Mouse (Mus musculus) heart, adult 10 weeks (tissue): Measurements from ENCODE around the gene Gdnf. TPM values are rescaled to one million over a fixed set of nuclear protein-coding genes. Genes with fewer than 3 reads are reported as not detected.

Source experiments
- polyA plus RNA-seq: library from polyadenylated mRNA; stranded (reverse); fragments of 350-450 nt; fragmentation: Illumina TruSeq; extraction: RNeasy Lipid Tissue Mini Kit (QIAGEN cat#74804); gene quantifications from one replicate; pipeline ENCODE4 v1.2.3, GENCODE M21; 2014; ENCODE audit warnings: low read depth, low replicate concordance

Gene Gdnf
- polyA plus RNA-seq: not detected

GRCm38 (mm10) chr15:7810556-7811252, at the start of gene Gdnf:
Gene Gdnf, plus strand, starts transcription at chr15:7810846.

